Mouse (Mus musculus): Measurements from ENCODE around the gene Cptp.
A peak's percentile ranks its signal among the peaks of the same experiment; 100 is the strongest.

Cptp gene

DNA sequence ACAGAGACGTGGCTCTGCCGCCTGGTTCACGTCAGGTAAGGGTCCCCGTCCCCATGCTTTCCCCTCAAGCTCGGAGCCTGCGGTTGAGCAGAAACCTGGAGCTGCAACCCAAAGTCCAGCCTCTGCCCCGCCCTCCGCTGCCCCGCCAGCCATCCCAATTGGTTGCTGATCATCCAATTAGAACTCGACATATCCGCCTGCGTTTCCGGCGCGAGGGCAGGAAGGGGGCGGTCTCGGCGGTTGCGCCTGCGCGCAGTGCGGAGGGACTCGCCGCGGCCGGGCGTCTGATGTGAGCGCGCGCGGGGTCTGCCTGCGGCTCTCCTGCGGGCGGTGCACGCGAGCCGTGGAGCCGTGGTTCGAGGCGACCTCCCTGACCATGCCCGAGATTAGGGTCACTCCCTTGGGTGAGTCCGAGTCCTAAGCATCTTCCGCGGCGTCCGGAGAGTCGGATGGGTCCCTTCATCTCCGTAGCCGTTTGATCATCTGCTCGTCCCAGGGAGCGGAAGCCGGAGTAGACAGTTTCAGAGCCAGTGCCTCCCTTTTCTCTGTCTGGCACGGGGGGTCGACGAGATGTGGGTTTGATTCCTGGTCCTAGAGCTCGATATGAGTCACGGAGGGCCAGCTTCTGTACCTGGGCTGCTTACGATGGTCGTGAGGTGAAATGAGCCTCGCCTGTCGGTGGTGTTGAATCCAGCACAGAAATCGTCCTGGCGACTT is at the start of gene Cptp, which contains the start of gene Ints11:
Gene Cptp (minus strand): TSS at position 124 of the 717 bp plus-strand sequence.
Gene Ints11 (plus strand): TSS at position 230 of the 717 bp plus-strand sequence.
- peak; percentile 96 for DNase-seq (ENCODE audit: low read depth, low spot score)

DNA sequence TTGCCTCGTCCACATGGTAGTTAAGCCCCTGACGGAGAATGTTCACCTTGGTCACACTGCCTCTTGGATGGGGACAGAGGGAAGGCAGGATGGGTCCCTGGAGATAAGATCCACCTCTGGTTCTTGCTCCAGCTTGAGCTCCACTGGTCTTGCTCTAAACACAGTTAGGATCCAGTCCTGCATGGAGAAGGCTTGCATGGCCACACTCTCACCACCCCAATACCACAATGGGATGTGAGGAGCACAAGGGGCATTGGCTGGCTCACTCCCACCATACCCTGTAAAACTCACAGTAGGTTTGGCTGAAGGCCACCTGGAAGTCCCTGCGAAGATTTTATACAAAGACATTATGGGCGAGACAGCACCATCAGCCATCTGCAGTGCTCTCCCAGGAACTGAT is 39.5 kb upstream of the Cptp start:
- DNase-seq (ENCODE audit: low read depth, low spot score): no peak

- no peak for DNase-seq (ENCODE audit: low read depth, low spot score)
These were observed 39.0 kb upstream of the Cptp start for GRCm38 (mm10) chr4:155908281-155908680.

DNA sequence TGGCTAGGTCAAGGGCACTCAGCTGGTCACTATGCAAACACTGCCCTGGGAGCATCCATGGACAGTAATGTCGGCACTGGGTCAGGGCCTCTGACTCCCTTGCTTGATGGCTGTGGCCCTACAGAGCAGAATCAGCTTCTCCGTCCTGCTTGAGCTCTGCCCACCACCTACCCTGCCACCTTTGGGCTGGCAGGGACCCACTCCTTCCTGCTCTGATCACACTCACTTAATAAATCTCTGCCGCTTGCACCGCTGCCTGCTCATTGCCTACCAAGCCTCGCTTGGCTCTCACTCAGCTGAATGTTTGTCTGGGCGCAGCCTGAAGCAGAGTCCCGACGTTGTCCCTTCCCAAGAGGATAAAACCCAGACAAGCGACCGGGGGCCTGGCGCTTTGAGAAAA is 37.8 kb upstream of the Cptp start:
- no peak for DNase-seq (ENCODE audit: low read depth, low spot score)

GRCm38 (mm10) chr4:155906125-155906524 is 36.9 kb upstream of the Cptp start:
- DNase-seq (ENCODE audit: low read depth, low spot score): no peak

- DNase-seq (ENCODE audit: low read depth, low spot score): no peak
These were observed 36.4 kb upstream of the Cptp start for GRCm38 (mm10) chr4:155905634-155906033.

GRCm38 (mm10) chr4:155904318-155905102 is 35.3 kb upstream of the Cptp start:
- peak; percentile 35 for DNase-seq (ENCODE audit: low read depth, low spot score)

- DNase-seq (ENCODE audit: low read depth, low spot score): no peak
These were observed 34.0 kb upstream of the Cptp start for GRCm38 (mm10) chr4:155903246-155903645.

DNA sequence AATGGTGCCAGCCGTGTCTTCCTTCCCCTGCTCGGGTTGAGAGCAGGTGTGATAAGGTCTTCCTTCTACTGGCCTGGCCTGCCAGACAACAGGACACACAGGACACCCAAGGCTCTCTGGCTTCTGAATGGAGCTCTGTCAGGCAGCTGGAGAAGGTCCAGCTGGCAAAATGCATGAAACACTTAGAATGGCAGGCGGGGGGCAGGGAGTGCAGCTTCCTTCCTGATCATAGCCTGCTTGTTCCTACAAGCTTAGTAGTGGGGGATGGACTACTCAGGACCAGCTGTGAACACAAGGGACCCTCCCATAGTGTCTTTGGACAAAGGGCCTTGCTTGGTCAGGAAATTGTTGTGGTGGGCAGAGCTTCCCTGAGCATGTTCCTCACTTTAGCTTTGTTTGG is 32.0 kb upstream of the Cptp start:
- DNase-seq (ENCODE audit: low read depth, low spot score): no peak

GRCm38 (mm10) chr4:155899355-155899754 is 30.1 kb upstream of the Cptp start:
- DNase-seq (ENCODE audit: low read depth, low spot score): no peak

- no peak for DNase-seq (ENCODE audit: low read depth, low spot score)
These were observed 29.1 kb upstream of the Cptp start for GRCm38 (mm10) chr4:155898318-155898717.

- no peak for DNase-seq (ENCODE audit: low read depth, low spot score)
These were observed 27.2 kb upstream of the Cptp start for GRCm38 (mm10) chr4:155896461-155896860.

GRCm38 (mm10) chr4:155895826-155896225 is 26.6 kb upstream of the Cptp start:
- no peak for DNase-seq (ENCODE audit: low read depth, low spot score)

GRCm38 (mm10) chr4:155895216-155895615 is 26.0 kb upstream of the Cptp start:
- DNase-seq (ENCODE audit: low read depth, low spot score): no peak

GRCm38 (mm10) chr4:155894311-155894881 is 25.2 kb upstream of the Cptp start:
- DNase-seq (ENCODE audit: low read depth, low spot score): peak; percentile 50

DNA sequence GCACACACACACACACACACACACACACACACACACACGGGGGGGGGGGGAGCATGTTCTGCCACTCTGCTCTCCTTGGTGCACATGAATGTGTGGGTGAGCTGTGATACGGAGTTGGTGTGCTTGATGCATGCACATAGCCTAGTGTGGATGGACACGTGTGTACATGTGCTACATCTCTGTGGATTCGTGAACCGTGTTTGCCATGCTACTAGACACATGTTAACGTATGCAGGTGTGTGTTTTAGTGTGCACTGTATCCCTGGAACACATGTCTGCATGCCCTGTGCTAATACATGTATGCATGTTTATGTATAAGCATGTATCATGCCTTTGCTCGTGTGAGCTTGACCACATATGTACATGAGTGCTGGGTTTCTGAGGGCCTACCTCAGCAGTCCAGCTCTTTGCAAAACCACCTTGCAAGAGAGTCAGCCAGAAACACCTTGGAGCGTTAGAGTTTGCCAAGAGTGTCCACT is 24.0 kb upstream of the Cptp start:
- no peak for DNase-seq (ENCODE audit: low read depth, low spot score)

DNA sequence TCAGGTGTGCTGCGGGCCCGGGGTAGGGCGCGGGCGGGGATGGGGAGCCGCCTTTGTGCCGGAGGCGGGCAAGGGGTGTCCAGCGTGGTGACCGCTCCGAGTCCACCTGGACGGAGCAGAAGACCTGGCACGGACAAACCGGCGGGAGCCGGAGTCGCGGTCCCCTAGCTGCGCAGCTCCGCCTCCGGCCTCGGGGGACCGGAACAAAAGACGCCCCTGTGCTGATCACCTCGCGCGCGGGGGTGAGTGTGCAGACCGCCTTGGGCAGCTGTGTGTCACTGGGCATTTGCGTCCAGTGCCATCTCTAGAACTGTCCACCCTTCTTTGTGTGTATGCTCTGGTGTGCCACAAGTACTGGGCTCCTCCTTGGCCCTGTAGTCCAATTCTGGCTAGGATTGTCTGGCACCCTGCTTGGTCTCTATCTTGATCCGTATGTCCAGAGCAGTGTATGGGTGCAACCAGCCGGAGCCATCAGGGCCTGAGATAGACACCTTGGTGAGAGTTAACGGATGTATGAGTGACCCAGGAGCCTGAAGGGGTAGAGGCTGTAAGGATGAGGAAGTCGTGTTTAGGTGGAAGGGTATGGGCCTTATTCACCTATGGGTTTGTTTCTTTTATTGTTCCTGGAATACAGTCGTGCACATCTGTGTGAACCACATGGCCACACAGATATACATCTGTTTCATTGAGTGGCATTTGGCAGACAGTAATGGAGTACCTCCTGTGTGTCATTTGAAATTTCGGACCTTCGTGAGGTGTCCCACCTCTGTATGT is 23.4 kb upstream of the Cptp start:
- DNase-seq (ENCODE audit: low read depth, low spot score): peak; percentile 17

- DNase-seq (ENCODE audit: low read depth, low spot score): peak; percentile 91
These were observed 22.8 kb upstream of the Cptp start for GRCm38 (mm10) chr4:155892017-155892416.

- peak; percentile 97 for DNase-seq (ENCODE audit: low read depth, low spot score)
These were observed 22.3 kb upstream of the Cptp start, which contains the start of the genes Pusl1 and Acap3 for GRCm38 (mm10) chr4:155891551-155892001. Gene Pusl1, minus strand, starts transcription at chr4:155891781. Gene Acap3, plus strand, starts transcription at chr4:155891822.

- DNase-seq (ENCODE audit: low read depth, low spot score): no peak
These were observed 21.8 kb upstream of the Cptp start for GRCm38 (mm10) chr4:155891011-155891471.

DNA sequence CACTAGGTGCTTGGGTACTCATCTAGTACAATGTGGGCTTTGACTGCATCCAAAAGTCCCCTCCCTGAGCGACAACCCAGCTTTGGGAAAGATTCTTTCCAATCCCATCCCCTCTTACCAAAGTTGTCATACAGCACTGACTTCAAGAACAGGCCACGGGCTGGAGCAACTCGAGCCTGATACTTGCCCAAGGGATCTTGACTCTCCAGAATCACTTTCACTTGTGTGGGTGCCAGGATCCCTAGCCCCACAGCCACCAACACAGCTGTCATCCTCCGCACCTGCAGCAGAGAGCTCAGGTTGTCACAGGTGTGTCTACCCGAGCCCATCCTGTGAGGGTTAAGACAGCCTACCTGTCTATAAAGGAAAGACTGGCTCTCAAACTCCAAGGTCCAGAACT is 20.1 kb upstream of the Cptp start:
- no peak for DNase-seq (ENCODE audit: low read depth, low spot score)

Measured in CD4-positive helper T cell, adult 2 months (primary cell).